Mouse (Mus musculus) E14TG2a.4 (cell line): Measurements from ENCODE around the gene Epha3.

ENCODE experiments used
- CTCF ChIP-seq: conservative IDR thresholded peaks from 2 replicates; pipeline ENCODE4 v1.5.1; 2014; ENCODE audit warnings: low read length
- POU5F1 ChIP-seq: IDR thresholded peaks from 2 replicates; pipeline ENCODE4 v1.6.1; 2014; ENCODE audit warnings: low read length, borderline replicate concordance

GRCm38 (mm10) chr16:63613006-63613405 is 251.0 kb downstream of the Epha3 start:
- TF ChIP-seq CTCF, result no peak
- TF ChIP-seq POU5F1, result no peak
